Mouse (Mus musculus): ENCODE results near the gene Gm5150. TPM values are rescaled to one million over a fixed set of nuclear protein-coding genes. Genes with fewer than 3 reads are reported as not detected.
"Not testable (repeated sequence)": the region's sequence is repeated elsewhere in the genome, so short reads cannot be mapped to it uniquely, and the experiment has no call there.

The Gm5150 gene
- 0.16 and 0.21 TPM in 2 replicates for polyA plus RNA-seq (2015; fragmentation: Nextera tagmentation; extraction: Ambion mirVana)

DNA sequence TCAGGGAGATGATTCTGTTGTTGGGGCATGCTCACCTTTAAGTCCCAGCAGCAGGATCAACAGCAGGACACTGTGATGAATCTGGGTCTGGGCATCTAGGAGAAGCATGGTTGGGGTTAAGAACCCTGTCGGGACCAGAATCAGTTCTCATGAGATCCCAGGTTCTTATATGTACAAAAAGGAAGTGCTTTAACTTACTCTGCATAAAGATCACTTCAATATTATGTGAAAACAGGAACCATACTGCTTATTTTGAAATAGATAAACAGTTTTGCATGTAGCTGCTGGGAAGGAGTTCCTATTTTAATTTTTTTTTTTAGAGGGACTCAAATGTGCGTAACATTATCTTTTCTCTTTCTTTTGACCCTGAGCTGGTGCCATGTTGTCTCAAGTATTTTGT is at the start of gene Gm5150:
Gene Gm5150 (minus strand): TSS at position 223 of the 400 bp plus-strand sequence.
- DNase-seq (ENCODE audit: low spot score), result no peak

DNA sequence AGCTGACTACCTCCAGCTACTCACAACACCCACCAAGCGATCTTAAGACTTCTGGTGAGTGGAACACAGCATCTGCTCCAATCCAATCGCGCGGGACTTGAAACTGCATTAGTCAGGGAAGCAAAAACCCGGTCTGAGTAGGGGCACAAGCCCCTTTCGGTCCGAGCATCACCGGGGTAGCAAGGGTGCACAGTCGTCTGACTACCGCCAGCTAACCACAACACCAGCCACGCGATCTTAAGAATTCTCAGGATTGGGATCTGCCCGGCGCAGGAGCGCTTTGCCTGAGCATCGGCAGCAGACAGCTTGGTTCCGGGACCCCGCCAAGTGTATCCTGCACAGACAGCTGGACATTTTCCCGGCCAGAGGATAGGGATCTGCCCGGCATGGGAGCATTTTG is 45.5 kb upstream of the Gm5150 start:
- not testable (repeated sequence) for DNase-seq (ENCODE audit: low spot score)

DNA sequence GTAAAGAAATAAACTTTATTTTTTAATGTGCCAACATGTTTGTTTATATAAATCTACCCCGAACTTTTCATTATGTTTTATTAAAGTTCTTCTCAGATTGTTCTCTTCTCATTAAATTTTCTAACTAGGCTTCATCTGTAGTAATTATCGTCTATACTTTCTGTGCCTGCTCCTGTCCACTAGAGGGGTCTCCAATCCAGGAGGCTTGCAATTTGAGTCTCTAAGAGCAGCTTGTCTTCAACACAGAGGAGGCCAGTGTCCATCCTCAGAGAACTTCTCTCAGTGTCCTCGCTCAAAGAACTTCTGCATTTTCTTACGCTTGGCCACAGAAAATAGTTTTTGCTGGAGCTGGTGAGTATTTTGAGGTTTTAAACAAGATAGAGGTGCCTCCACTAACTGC is 41.1 kb upstream of the Gm5150 start:
- DNase-seq (ENCODE audit: low spot score), result no peak

GRCm38 (mm10) chr3:16043315-16043714 is 37.1 kb upstream of the Gm5150 start:
- DNase-seq (ENCODE audit: low spot score), result peak; percentile 2

GRCm38 (mm10) chr3:16024988-16025387 is 18.8 kb upstream of the Gm5150 start:
- DNase-seq (ENCODE audit: low spot score), result not testable (repeated sequence)

DNA sequence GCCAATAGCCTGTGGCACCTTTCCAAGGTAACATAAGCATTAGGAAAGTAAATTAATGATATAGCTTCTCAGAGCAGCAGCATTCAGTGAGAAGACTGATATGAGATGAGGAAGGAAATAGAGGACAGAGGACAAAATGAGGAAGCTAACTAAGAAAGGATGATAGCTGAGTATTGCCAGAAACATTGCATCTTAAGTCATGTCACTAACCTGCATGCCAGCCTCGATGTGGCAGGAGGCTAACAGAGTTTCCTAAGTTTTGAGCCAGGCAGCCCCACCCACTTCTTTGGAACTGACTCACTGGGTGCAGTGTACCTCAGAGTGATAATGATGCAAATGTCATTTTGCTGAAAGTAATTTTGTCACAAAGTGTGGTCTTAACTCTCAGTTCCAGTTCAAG is 16.0 kb upstream of the Gm5150 start:
- no peak for DNase-seq (ENCODE audit: low spot score)

- DNase-seq (ENCODE audit: low spot score), result not testable (repeated sequence)
These were observed 8.2 kb upstream of the Gm5150 start for GRCm38 (mm10) chr3:16014456-16014855.

DNA sequence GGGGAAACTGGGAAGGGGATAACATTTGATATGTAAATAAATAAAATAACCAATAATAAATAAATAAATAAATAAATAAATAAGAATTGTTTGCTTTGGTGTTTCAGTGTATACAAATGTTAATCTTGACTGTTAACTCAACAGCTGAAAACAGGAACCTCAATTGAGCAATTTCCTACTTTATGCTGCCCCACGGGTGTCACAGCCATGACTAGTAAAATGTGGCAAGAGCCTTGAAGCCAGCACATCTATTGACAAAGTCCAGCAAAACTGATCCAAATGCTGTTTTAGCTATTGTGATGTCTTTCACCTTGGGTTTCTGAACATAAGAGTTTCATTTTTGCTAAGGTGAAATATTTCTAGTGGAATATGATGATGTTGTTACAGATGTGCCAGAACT is 1.6 kb upstream of the Gm5150 start:
- no peak for DNase-seq (ENCODE audit: low spot score)

DNA sequence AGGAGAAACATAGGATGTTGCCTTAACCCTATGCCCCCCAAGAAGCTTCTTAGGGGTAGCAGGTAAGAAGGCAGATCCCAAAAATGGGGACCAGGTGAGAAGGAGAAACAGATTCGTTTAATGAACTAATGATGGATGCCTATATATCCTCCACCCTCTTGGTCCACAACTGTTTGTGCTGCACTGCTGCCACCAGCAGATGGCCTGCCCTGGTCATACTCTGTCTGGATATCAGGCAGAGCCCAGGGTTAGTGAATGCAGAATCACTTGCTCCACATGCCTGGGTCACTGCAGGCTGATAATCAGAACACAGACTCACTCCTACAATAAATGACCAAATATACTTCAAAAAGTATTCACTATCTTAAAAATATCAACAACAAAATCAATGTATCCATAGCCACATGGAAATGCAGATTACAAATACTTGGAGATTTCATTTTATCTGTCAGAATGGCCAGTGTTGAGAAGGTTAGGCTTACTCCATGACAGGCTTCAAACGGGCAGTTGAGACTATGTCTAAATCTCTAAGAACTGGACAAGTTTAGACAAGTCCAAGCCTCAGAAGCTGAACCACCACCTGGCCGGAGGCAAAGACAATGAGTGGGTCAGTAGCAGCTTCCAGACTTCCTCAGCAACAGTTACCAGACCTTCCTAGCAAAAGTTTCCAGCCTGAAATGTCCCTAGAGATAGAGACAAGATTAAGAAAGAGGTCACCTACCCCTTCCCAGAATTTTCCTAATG is 2.2 kb downstream of the Gm5150 start:
- DNase-seq (ENCODE audit: low spot score), result no peak

DNA sequence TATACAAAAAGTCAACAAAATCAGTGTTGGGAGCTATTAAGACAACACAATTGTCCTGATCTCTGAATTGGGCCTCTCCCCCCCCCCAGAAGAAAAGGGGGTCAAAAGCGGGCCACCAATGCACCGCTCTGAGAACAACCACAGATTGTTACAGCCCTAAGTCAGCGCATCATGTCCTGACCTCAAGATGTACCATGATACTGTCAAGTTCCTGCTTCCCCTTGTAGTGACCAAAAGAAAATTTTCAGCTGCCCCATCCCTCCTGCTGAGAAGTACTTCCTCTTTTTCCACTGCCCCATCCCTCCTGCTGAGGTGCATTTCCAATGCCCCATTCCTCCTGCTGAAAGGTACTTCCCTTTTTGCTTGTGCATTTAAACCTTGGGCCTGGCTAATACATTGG is 6.8 kb downstream of the Gm5150 start:
- DNase-seq (ENCODE audit: low spot score), result not testable (repeated sequence)

GRCm38 (mm10) chr3:15982216-15982615 is 24.0 kb downstream of the Gm5150 start:
- DNase-seq (ENCODE audit: low spot score), result no peak

GRCm38 (mm10) chr3:15956921-15957320 is 49.3 kb downstream of the Gm5150 start:
- no peak for DNase-seq (ENCODE audit: low spot score)

Small RNAs within 50 kb of the gene (microRNA-seq; reads per million reads assigned to microRNA genes)
- gene Gm24694 (ENCODE audit: borderline number of aligned reads), result not detected

Other genes starting within 250 kb of the Gm5150 start
- gene Sirpb1c, start 157.9 kb downstream of the Gm5150 start, polyA plus RNA-seq (2015; fragmentation: Nextera tagmentation; extraction: Ambion mirVana), result 0.27 and 0.29 TPM in 2 replicates

Data from thymus, postnatal 0 days (tissue).